Mouse (Mus musculus): ENCODE data around the gene Adgrl3.

DNA sequence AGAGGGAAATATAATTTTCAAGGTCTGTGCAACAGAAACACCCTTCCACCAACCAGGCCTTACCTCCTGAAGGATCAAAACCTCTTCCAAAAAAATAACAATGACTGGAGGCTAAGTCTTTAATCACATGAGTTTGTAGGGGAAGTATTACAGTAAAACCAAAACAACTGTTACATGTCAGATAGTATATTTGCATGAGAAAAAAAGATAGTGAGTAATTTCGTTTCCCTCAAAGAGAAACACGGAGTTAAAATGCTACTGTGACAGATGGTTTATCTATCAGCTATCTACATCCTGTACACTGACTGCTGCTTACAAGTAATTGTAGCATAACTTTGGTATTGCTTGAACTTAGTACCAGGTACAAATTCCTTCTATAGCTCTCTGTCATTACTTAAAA lies 616.2 kb downstream of the Adgrl3 start:
- TF ChIP-seq CTCF (IDR thresholded peaks at IDR 0.05; ENCODE audit: control insufficient read depth, insufficient read depth, insufficient read length) = no peak
- TF ChIP-seq USF1 (IDR thresholded peaks at IDR 0.05; ENCODE audit: low read depth) = no peak
- no peak for TF ChIP-seq MYOD1 (IDR thresholded peaks at IDR 0.05; ENCODE audit: control insufficient read depth, insufficient read length, low read depth)
- TF ChIP-seq CEBPB (IDR thresholded peaks at IDR 0.05; ENCODE audit: low read depth) = no peak
- no peak for TF ChIP-seq MYOG (IDR thresholded peaks at IDR 0.05; ENCODE audit: control insufficient read depth, extremely low read depth, insufficient read length)
- TF ChIP-seq MAX (IDR thresholded peaks at IDR 0.05) = no peak
- TF ChIP-seq FOSL1 (IDR thresholded peaks at IDR 0.05; ENCODE audit: insufficient read depth, low read length, poor library complexity, severe bottlenecking) = no peak
